Mouse (Mus musculus) megakaryocyte-erythroid progenitor cell, adult 5-6 weeks (primary cell): ENCODE data around the gene 9530077C05Rik. TPM values are rescaled to one million over a fixed set of nuclear protein-coding genes. Genes with fewer than 3 reads are reported as not detected.

ENCODE experiments used
- total RNA-seq, 2 experiments: library from RNA; stranded (forward) in 1 of 2; stranded (reverse) in 1 of 2; fragments of 200-1000, 215-1000 nt in 1 of 2; fragments of >200 nt in 1 of 2; fragmentation: Nextera tagmentation in 1 of 2; gene quantifications; 2 replicates each; pipeline ENCODE4 v1.2.3; 2014 to 2017

The 9530077C05Rik gene
- total RNA-seq, 2 experiments from 2014 or later = 10.7 to 16.4 TPM

Other genes starting within 250 kb of the 9530077C05Rik start
- gene Zfp872, start 223.4 kb upstream of the 9530077C05Rik start, total RNA-seq (2014; fragmentation: Nextera tagmentation) = not detected in 2 replicates
- gene Zfp872, start 223.4 kb upstream of the 9530077C05Rik start, total RNA-seq (2017) = not detected in 2 replicates
- 50.6 and 53.6 TPM in 2 replicates for gene Zfp809, start 185.8 kb upstream of the 9530077C05Rik start, total RNA-seq (2014; fragmentation: Nextera tagmentation)
- gene Zfp809, start 185.8 kb upstream of the 9530077C05Rik start, total RNA-seq (2017) = 34.1 and 44.6 TPM in 2 replicates
- 6.2 and 6.3 TPM in 2 replicates for gene Zfp599, start 151.6 kb upstream of the 9530077C05Rik start, total RNA-seq (2014; fragmentation: Nextera tagmentation)
- gene Zfp599, start 151.6 kb upstream of the 9530077C05Rik start, total RNA-seq (2017) = 6.7 and 13.7 TPM in 2 replicates
- 9.7 and 13.3 TPM in 2 replicates for gene Zfp810, start 103.9 kb upstream of the 9530077C05Rik start, total RNA-seq (2014; fragmentation: Nextera tagmentation)
- 5.6 and 6.3 TPM in 2 replicates for gene Zfp810, start 103.9 kb upstream of the 9530077C05Rik start, total RNA-seq (2017)
- 79.4 and 93.1 TPM in 2 replicates for gene Anln, start 22.3 kb upstream of the 9530077C05Rik start, total RNA-seq (2014; fragmentation: Nextera tagmentation)
- gene Anln, start 22.3 kb upstream of the 9530077C05Rik start, total RNA-seq (2017) = 59.5 and 67.9 TPM in 2 replicates
- not detected in 2 replicates for gene Gm17545, start 42.8 kb downstream of the 9530077C05Rik start, total RNA-seq (2014; fragmentation: Nextera tagmentation)
- gene Gm17545, start 42.8 kb downstream of the 9530077C05Rik start, total RNA-seq (2017) = not detected in 2 replicates
- 128 and 174 TPM in 2 replicates for gene Rp9, start 58.2 kb downstream of the 9530077C05Rik start, total RNA-seq (2014; fragmentation: Nextera tagmentation)
- 257 and 309 TPM in 2 replicates for gene Rp9, start 58.2 kb downstream of the 9530077C05Rik start, total RNA-seq (2017)
- 12.2 and 25.8 TPM in 2 replicates for gene Bbs9, start 64.2 kb downstream of the 9530077C05Rik start, total RNA-seq (2014; fragmentation: Nextera tagmentation)
- 17.8 and 20.2 TPM in 2 replicates for gene Bbs9, start 64.2 kb downstream of the 9530077C05Rik start, total RNA-seq (2017)